Mouse (Mus musculus): ENCODE data around the gene Gm37240. TPM values are rescaled to one million over a fixed set of nuclear protein-coding genes. Genes with fewer than 3 reads are reported as not detected.

Gene Gm37240
- polyA plus RNA-seq, 1 experiment from 2014 or later = 2.2 TPM

- DNase-seq (ENCODE audit: low spot score) = no peak
- WGBS = 70% methylated on average over 6 of the region's 6 CpGs
- no peak for ATAC-seq (ENCODE audit: insufficient number of reproducible peaks, low FRiP score, low TSS enrichment, low read depth)
- Histone ChIP-seq H3K4me2 (ENCODE audit: low read depth, severe bottlenecking) (no peak overlapping the region), H3K27ac (replicated peaks; ENCODE audit: low read depth, low read length) (no peak overlapping the region), H3K4me1 (ENCODE audit: control insufficient read depth, insufficient read depth, low read length) (no peaks in the 10 kb centered on the region), H3K9ac (ENCODE audit: low read length) (no peak overlapping the region), H3K4me3 (ENCODE audit: low read depth, low read length) (no peak overlapping the region), H3K36me3 (ENCODE audit: control insufficient read depth, insufficient read depth, low read length) (no peaks in the 10 kb centered on the region), H3K27me3 (ENCODE audit: control insufficient read depth, insufficient read depth, low read length) (no peaks in the 10 kb centered on the region), H3K9me3 (ENCODE audit: control insufficient read depth, low read length) (no peaks in the 10 kb centered on the region)
These were observed 539.3 kb downstream of the Gm37240 start for GRCm38 (mm10) chr3:85348021-85348420.

- Histone ChIP-seq H3K4me2 (ENCODE audit: low read depth, severe bottlenecking) (no peak overlapping the region), H3K4me1 (ENCODE audit: control insufficient read depth, insufficient read depth, low read length) (no peaks in the 10 kb centered on the region; the same call in 1 of the 2 replicates), H3K9ac (ENCODE audit: low read length) (no peak overlapping the region), H3K4me3 (ENCODE audit: low read depth, low read length) (no peak overlapping the region), H3K9me3 (ENCODE audit: control insufficient read depth, low read length) (no peaks in the 10 kb centered on the region), H3K27ac (replicated peaks; ENCODE audit: low read depth, low read length) (no peak overlapping the region), H3K27me3 (ENCODE audit: control insufficient read depth, insufficient read depth, low read length) (no peaks in the 10 kb centered on the region), H3K36me3 (ENCODE audit: control insufficient read depth, insufficient read depth, low read length) (no peaks in the 10 kb centered on the region)
- DNase-seq (ENCODE audit: low spot score) (peak; percentile 59), ATAC-seq (ENCODE audit: insufficient number of reproducible peaks, low FRiP score, low TSS enrichment, low read depth) (peak; percentile 44; the same call in 1 of the 2 replicates)
- 31% methylated on average over 12 of the region's 12 CpGs for WGBS
These were observed 546.0 kb downstream of the Gm37240 start for GRCm38 (mm10) chr3:85341103-85341860.

GRCm38 (mm10) chr3:85340491-85340890 is 546.8 kb downstream of the Gm37240 start:
- H3K36me3 ChIP-seq (ENCODE audit: control insufficient read depth, insufficient read depth, low read length) = no peaks in the 10 kb centered on the region
- DNase-seq (ENCODE audit: low spot score) = no peak
- WGBS = 57% methylated on average over 3 of the region's 3 CpGs
- H3K4me1 ChIP-seq (ENCODE audit: control insufficient read depth, insufficient read depth, low read length) = no peaks in the 10 kb centered on the region; the same call in 1 of the 2 replicates
- no peak for ATAC-seq (ENCODE audit: insufficient number of reproducible peaks, low FRiP score, low TSS enrichment, low read depth)
- H3K9me3 ChIP-seq (ENCODE audit: control insufficient read depth, low read length) = no peaks in the 10 kb centered on the region
- no peak overlapping the region for H3K4me3 ChIP-seq (ENCODE audit: low read depth, low read length)
- no peaks in the 10 kb centered on the region for H3K27me3 ChIP-seq (ENCODE audit: control insufficient read depth, insufficient read depth, low read length)
- H3K27ac ChIP-seq (replicated peaks; ENCODE audit: low read depth, low read length) = no peak overlapping the region
- H3K9ac ChIP-seq (ENCODE audit: low read length) = no peak overlapping the region
- no peak overlapping the region for H3K4me2 ChIP-seq (ENCODE audit: low read depth, severe bottlenecking)

GRCm38 (mm10) chr3:85339926-85340325 is 547.4 kb downstream of the Gm37240 start:
- Histone ChIP-seq H3K27me3 (ENCODE audit: control insufficient read depth, insufficient read depth, low read length) (no peaks in the 10 kb centered on the region), H3K27ac (replicated peaks; ENCODE audit: low read depth, low read length) (no peak overlapping the region), H3K9ac (ENCODE audit: low read length) (no peak overlapping the region), H3K9me3 (ENCODE audit: control insufficient read depth, low read length) (no peaks in the 10 kb centered on the region), H3K4me2 (ENCODE audit: low read depth, severe bottlenecking) (no peak overlapping the region), H3K4me1 (ENCODE audit: control insufficient read depth, insufficient read depth, low read length) (no peaks in the 10 kb centered on the region; the same call in 1 of the 2 replicates), H3K36me3 (ENCODE audit: control insufficient read depth, insufficient read depth, low read length) (no peaks in the 10 kb centered on the region), H3K4me3 (ENCODE audit: low read depth, low read length) (no peak overlapping the region)
- ATAC-seq (ENCODE audit: insufficient number of reproducible peaks, low FRiP score, low TSS enrichment, low read depth) (no peak), DNase-seq (ENCODE audit: low spot score) (no peak)
- WGBS = 69% methylated on average over 2 of the region's 2 CpGs

GRCm38 (mm10) chr3:85339269-85339820 is 548.0 kb downstream of the Gm37240 start:
- no peaks in the 10 kb centered on the region for H3K36me3 ChIP-seq (ENCODE audit: control insufficient read depth, insufficient read depth, low read length)
- H3K4me1 ChIP-seq (ENCODE audit: control insufficient read depth, insufficient read depth, low read length) = no peaks in the 10 kb centered on the region; the same call in 1 of the 2 replicates
- no peak for ATAC-seq (ENCODE audit: insufficient number of reproducible peaks, low FRiP score, low TSS enrichment, low read depth)
- H3K4me3 ChIP-seq (ENCODE audit: low read depth, low read length) = no peak overlapping the region
- H3K27me3 ChIP-seq (ENCODE audit: control insufficient read depth, insufficient read depth, low read length) = no peaks in the 10 kb centered on the region
- WGBS = 89% methylated on average over 10 of the region's 10 CpGs
- H3K9ac ChIP-seq (ENCODE audit: low read length) = no peak overlapping the region
- no peak overlapping the region for H3K27ac ChIP-seq (replicated peaks; ENCODE audit: low read depth, low read length)
- H3K9me3 ChIP-seq (ENCODE audit: control insufficient read depth, low read length) = no peaks in the 10 kb centered on the region
- no peak for DNase-seq (ENCODE audit: low spot score)
- H3K4me2 ChIP-seq (ENCODE audit: low read depth, severe bottlenecking) = no peak overlapping the region

GRCm38 (mm10) chr3:85338755-85339095 is 548.6 kb downstream of the Gm37240 start:
- H3K4me3 ChIP-seq (ENCODE audit: low read depth, low read length) = no peak overlapping the region
- H3K4me2 ChIP-seq (ENCODE audit: low read depth, severe bottlenecking) = no peak overlapping the region
- no peaks in the 10 kb centered on the region; the same call in 1 of the 2 replicates for H3K4me1 ChIP-seq (ENCODE audit: control insufficient read depth, insufficient read depth, low read length)

GRCm38 (mm10) chr3:85337881-85338754 is 549.2 kb downstream of the Gm37240 start:
- no peak overlapping the region for H3K9ac ChIP-seq (ENCODE audit: low read length)
- DNase-seq (ENCODE audit: low spot score) (no peak), ATAC-seq (ENCODE audit: insufficient number of reproducible peaks, low FRiP score, low TSS enrichment, low read depth) (no peak)
- H3K36me3 ChIP-seq (ENCODE audit: control insufficient read depth, insufficient read depth, low read length) = no peaks in the 10 kb centered on the region
- no peak overlapping the region for H3K4me3 ChIP-seq (ENCODE audit: low read depth, low read length)
- H3K9me3 ChIP-seq (ENCODE audit: control insufficient read depth, low read length) = no peaks in the 10 kb centered on the region
- H3K27me3 ChIP-seq (ENCODE audit: control insufficient read depth, insufficient read depth, low read length) = no peaks in the 10 kb centered on the region
- H3K4me1 ChIP-seq (ENCODE audit: control insufficient read depth, insufficient read depth, low read length) = no peaks in the 10 kb centered on the region; the same call in 1 of the 2 replicates
- no peak overlapping the region for H3K27ac ChIP-seq (replicated peaks; ENCODE audit: low read depth, low read length)
- H3K4me2 ChIP-seq (ENCODE audit: low read depth, severe bottlenecking) = no peak overlapping the region
- 72% methylated on average over 7 of the region's 7 CpGs for WGBS

More at GRCm38 (mm10) chr3:85338755-85339095, 548.6 kb downstream of the Gm37240 start:
- no peaks in the 10 kb centered on the region for H3K27me3 ChIP-seq (ENCODE audit: control insufficient read depth, insufficient read depth, low read length)
- no peak overlapping the region for H3K9ac ChIP-seq (ENCODE audit: low read length)
- ATAC-seq (ENCODE audit: insufficient number of reproducible peaks, low FRiP score, low TSS enrichment, low read depth) = no peak
- no peak overlapping the region for H3K27ac ChIP-seq (replicated peaks; ENCODE audit: low read depth, low read length)
- no peaks in the 10 kb centered on the region for H3K36me3 ChIP-seq (ENCODE audit: control insufficient read depth, insufficient read depth, low read length)
- DNase-seq (ENCODE audit: low spot score) = no peak
- WGBS = 77% methylated on average over 3 of the region's 3 CpGs
- no peaks in the 10 kb centered on the region for H3K9me3 ChIP-seq (ENCODE audit: control insufficient read depth, low read length)

- Histone ChIP-seq H3K4me1 (ENCODE audit: control insufficient read depth, insufficient read depth, low read length) (no peaks in the 10 kb centered on the region), H3K9ac (ENCODE audit: low read length) (no peak overlapping the region), H3K36me3 (ENCODE audit: control insufficient read depth, insufficient read depth, low read length) (no peaks in the 10 kb centered on the region), H3K9me3 (ENCODE audit: control insufficient read depth, low read length) (no peaks in the 10 kb centered on the region), H3K4me3 (ENCODE audit: low read depth, low read length) (no peak overlapping the region), H3K27me3 (ENCODE audit: control insufficient read depth, insufficient read depth, low read length) (no peaks in the 10 kb centered on the region), H3K27ac (replicated peaks; ENCODE audit: low read depth, low read length) (no peak overlapping the region), H3K4me2 (ENCODE audit: low read depth, severe bottlenecking) (no peak overlapping the region)
- 63% methylated on average over 1 of the region's 1 CpGs for WGBS
- no peak for DNase-seq (ENCODE audit: low spot score)
- no peak for ATAC-seq (ENCODE audit: insufficient number of reproducible peaks, low FRiP score, low TSS enrichment, low read depth)
These were observed 551.8 kb downstream of the Gm37240 start for GRCm38 (mm10) chr3:85335517-85335916.

All from limb, embryonic 11.5 days (tissue).